Mouse (Mus musculus) large intestine, adult 2 months (tissue): ENCODE results near the gene Mindy1. TPM values are rescaled to one million over a fixed set of nuclear protein-coding genes. Genes with fewer than 3 reads are reported as not detected.
"Not testable (repeated sequence)": the region's sequence is repeated elsewhere in the genome, so short reads cannot be mapped to it uniquely, and the experiment has no call there.

Experiments used
- DNase-seq: peaks from one replicate; pipeline ENCODE4 v3.0.0-alpha.2; 2012; ENCODE audit warnings: low read depth, low spot score
- WGBS: fragments of 180-500 bp; shearing (Covaris S2); methylation state at CpG from one replicate; pipeline ENCODE4 v1.1.7; 2018; 5-methylcytosine and 5-hydroxymethylcytosine counted together
- polyA plus RNA-seq: library from polyadenylated mRNA; depleted of rRNA; stranded (reverse); fragments of >200 nt; gene quantifications from 2 replicates; pipeline ENCODE4 v1.2.3, GENCODE M21; 2012; rRNA removed

Mindy1 gene
- polyA plus RNA-seq, 1 experiment, result 71.9 TPM

DNA sequence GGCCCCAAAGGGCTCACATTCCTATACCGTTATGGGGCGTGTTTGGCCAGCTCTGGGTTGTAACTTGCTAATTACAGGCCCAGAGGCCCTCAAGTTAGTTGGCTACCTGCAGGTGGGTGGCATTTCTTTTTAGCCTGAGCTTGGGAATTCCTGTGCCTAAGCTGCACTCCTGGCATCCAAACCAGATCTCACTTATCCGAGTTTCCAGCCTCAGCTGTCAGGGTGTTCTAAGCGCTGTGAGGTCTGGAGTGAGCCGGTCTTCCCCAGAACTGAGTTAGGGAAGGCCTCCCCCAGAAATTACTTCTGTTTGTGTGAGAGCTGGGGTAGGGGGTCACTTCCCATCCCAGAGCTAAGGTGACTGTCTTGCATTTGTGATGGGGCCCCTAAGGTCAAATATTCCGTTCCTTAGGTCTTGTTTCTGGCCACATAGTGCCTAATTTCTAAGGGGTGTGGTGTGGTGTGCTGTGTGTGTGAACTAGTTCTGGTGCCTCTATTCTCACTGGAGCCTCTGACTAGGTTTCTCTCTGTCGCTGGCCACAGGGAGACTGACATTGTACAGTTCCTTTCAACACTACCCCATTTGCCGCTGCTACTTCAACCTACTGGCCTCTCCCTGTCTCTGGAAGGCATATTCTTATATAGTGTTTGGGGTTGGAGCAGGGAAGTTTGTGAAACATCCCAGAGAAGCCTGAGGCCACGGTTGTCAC is 34.9 kb downstream of the Mindy1 start:
- WGBS, result 19% methylated on average over 9 of the region's 9 CpGs
- no peak for DNase-seq

DNA sequence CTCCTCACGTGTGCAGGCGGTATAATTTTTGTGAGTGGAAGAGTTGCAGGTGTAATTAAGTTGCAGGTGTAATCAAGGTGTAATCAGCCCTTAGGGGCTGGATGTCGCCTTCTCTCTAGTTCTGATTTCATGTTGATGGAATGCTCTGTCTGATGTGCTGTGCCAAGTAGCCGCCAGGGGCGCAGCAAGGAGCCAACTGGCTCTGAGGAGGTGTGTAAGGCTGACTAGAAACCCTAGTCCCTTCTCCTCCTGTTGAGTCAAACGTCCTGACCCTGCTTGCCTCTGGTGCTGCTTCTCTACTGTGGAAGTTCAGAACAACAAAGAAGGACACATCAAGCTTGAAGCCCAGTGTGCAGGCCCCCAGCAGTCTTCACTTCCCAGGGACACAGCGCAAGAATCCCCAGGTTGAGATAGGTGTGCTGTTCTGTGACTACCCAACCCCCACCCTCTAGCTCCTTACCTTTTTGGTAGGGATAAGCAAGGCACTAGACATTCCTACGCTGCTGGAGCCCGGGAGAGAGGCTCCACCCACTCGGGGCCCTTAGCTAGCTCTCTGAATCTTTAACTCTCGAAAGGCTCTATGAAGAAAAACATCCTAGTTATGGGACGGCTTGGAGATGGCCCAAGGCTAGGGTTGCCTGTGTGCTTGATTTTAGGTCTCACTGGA is 36.4 kb downstream of the Mindy1 start:
- WGBS, result 21% methylated on average over 12 of the region's 12 CpGs
- no peak for DNase-seq

DNA sequence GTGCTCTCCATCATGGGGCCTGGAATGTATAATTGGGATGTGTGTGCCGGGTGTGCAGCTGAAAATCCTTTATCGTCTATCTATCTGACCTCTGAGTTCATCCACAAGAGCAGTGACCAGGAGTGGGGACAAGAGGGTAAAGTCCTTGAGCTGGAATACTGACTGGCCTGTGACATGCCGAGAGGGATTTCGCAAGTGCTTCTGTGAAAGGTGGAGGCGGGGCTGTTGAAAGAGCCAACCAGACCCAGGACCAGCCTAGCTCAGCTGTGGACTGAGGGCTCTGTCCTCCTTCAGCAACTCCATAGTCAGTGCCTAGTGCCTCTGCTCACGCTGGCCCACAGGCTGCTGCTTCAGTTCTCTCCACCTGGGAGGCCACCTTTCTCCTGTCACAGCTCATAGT is 37.4 kb downstream of the Mindy1 start:
- no peak for DNase-seq
- 22% methylated on average over 6 of the region's 6 CpGs for WGBS

DNA sequence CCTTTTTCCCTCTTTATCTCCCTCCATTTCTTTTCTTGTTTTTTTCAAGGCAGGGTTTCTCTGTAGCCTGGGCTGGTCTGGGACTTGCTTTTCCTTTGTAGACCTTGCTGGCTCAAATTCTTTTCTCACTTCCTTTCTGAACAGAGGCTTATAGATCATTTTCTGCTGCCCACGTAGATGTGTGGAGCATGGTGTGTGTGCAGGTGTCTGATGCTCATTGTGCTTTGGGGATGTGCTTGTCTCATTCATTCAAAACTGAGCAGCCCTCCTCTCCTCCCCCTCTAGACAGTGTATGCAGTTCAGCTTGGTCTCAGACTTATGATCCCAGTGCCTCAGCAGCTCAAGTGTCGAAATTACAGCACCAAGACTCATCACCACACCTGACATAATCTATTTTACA is 38.0 kb downstream of the Mindy1 start:
- 39% methylated on average over 2 of the region's 2 CpGs for WGBS
- no peak for DNase-seq

DNA sequence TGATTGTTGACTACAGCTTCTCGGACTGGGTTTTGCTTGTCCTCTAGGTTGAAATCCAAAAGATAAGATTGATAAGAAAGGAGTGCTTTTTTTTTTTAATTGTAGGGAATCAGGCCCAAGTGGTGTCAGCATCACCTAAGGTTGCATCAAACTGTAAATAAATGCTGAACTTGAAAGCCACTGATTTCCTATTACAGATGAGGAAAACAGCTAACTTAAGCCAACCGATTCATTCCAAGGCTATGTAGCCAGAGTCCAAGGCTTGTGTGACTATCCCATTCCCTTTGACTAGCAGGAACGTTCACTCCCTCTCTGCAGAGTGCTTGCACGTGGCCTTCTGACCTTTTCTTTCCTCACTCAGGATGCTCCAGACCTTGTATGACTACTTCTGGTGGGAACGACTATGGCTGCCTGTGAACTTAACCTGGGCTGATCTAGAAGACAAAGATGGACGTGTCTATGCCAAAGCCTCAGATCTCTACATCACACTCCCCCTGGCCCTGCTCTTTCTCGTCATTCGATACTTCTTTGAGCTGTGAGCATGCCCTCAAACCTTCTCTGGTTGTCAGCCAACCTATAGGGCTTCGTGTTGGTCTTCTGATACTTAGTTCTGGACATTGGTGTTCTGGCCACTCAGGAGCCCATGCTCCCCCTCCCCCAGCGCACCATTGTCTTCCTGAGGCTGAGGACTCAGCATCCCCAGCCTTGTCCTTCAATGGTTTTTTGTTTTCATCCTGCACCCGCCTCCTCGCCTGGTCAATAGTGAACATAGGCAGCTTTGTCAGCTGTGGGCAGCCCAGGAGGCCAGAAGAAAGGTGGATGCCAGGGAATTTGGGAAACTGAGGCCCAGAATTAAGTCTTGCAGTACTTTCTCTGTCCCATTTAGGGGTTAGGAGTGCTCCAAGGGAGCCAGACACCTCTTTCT is 38.8 kb downstream of the Mindy1 start:
- DNase-seq, result no peak
- WGBS, result 76% methylated on average over 12 of the region's 12 CpGs

DNA sequence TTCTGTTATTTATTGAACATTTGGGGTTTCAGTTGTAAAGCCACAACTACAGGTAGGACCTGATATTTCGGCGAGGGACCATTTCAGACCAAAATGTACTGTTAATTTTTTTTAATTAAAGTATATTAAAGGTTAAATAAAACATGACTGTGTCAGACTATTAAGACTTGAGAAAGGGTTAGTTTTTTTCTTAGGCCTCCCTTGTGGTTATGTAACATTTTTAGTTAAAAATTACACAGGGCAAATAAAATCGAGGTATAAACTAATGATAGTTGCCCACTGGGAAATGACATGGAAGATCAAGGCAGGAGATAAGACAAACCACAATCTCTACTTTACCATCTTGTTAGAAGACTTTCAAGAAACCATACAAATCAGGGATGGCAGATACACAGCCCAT is 42.3 kb downstream of the Mindy1 start:
- no peak for DNase-seq
- 66% methylated on average over 3 of the region's 3 CpGs for WGBS

DNA sequence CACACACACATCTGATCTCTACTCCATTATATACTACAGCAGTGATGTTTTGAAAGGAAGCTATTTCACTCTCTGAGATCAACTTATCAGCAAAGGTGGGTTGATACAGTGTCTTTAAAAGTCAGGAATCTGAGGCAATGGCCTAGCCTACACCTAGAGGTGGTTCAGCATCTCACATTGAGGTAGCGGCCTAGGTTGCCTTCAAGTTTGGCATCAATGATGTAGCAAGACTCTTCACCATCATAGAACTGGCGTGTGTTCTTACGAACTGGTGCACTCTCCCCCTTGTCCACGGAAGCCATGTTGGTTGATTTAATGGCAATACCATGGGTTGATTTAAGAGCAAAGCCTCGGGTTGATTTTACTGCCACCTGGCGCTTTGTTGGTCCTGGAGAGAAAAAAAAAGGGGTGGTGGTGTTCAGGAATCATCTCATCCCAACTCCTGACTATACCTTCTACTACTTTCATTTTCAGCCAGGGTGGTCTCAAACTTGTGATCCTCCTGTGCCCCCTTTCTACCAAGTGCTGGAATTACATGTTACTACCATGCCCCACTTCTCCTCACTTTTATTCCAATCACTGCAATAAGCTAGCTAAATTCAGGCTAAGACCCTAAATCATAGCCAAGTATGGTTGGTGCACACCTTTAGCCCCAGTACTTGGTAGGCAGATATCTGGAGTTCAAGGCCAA is 43.5 kb downstream of the Mindy1 start:
- 86% methylated on average over 6 of the region's 6 CpGs for WGBS

DNA sequence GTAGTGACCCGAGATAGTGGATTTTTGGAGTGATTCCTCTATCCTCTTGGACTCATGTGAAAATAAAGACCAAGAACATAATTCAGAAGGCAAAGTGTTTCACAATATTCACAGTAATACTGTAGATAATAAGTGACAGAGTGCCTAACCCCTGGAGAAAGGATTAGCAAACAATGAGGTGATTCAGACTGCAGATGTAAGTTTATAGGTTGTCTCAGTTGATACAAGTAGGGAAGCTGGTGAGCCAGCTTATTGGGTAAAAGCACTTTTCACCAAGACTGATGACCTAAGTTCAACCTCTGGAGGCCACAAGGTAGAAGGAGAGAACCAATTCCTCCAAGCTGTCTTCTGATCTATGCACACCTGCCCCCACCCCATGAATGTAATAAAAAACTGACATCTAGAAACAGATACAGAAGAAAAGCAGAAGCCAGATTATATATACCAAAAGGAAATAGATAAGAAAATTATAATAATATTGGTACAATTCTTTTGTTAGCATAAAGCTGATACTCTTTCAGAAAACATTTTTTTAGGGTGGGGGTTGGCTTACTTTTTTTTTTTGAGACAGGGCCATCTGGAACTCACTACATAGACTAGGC is 47.8 kb downstream of the Mindy1 start:
- DNase-seq, result no peak
- WGBS, result 59% methylated on average over 1 of the region's 1 CpGs

More for the DNA sequence above, 43.5 kb downstream of the Mindy1 start:
- no peak for DNase-seq

DNA sequence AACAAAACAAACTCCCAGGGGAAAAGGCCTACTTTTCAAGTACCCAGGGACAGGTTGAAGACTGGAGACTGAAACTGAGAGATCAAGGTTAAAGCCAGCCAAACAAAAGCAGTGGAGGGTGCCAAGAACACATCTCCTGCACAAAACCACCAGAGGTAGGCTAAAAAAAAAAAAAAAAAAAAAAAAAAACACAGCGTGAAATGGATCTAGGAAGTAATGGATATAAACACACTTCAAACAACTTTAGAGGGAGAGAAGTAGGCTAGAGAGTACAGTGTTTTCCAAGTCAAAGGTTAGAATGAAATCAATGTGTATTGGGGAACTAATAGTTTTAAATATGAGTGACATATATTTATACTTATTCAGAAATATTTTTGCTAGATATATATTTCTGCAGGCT is 50.4 kb downstream of the Mindy1 start:
- 18% methylated on average over 1 of the region's 1 CpGs for WGBS
- no peak for DNase-seq

DNA sequence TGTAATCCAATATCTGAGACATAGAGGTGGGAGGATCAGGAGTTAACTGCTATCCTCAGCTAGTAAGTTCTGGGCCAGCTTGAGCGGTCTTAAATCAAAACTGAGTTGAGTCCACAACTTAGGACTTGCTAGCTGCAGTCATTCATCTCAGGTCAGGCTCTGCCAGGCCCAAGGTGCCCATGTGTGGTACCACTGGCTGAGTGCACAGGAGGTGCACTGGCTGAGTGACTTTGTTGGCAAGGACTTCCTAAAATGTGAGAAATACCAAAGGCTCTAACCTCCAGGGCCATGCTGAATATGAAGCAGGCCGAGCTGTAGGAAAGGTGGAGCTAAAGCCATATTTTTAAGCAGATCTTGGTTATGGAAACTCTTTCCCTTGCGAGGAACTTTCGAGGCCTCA is 56.2 kb downstream of the Mindy1 start:
- no peak for DNase-seq

DNA sequence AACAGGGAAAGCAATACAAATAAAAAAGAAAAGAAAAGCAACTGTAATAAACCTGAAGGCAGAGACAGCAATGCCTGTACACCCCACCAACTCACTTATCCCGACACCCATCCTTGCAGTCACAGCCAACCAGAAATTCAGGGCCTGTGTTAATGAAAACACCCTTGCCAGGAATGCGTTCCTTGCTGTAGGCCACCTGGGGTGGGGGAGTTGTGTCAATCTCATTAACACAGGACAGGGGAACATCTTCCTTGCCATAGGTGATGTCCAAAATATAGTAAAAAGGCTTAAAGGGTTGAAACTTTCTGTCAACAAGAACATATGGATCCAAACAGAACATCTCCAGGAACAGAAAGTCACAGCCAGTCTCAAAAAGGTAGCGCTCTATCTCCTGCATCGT is 57.1 kb downstream of the Mindy1 start:
- WGBS, result 95% methylated on average over 4 of the region's 4 CpGs

More for the DNA sequence above, 56.2 kb downstream of the Mindy1 start:
- 96% methylated on average over 4 of the region's 4 CpGs for WGBS

DNA sequence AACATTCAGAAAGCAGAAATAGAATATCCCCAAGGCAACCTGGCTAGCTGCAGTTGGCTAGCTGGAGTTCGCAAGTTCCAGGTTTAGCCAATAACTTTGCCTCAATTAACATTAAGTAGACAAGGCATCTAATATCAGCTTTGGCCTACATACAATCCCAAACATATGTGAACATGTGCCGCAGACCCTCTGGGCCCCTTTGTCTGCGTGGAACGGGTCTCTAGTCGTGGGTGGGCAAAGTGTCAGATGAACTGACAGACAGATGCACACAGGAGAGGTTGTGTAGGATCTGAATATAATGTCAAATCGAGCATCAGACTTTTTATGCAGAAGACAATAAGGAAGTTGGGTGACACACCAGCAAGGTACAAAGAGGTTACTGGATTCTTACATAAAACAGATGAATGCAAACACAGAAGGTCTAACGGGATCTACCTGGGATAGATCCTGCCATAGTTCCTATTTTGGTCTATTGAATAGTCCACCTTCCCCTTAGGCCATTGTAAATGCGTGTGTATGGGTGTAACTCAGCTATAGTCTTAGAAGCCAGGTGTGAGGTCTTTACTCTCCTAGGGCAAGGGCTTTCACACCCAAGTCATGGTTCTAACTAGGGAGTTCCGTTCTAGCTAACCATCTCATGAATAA is 62.3 kb downstream of the Mindy1 start:
- not testable (repeated sequence) for DNase-seq
- 84% methylated on average over 9 of the region's 9 CpGs for WGBS

More for the DNA sequence above, 57.1 kb downstream of the Mindy1 start:
- DNase-seq, result no peak

Other genes starting within 250 kb of the Mindy1 start
- gene Psmd4, start 238.7 kb upstream of the Mindy1 start, polyA plus RNA-seq, result 138 and 153 TPM in 2 replicates
- 12.1 and 15.6 TPM in 2 replicates for gene Pip5k1a, start 174.4 kb upstream of the Mindy1 start, polyA plus RNA-seq
- gene Vps72, start 170.3 kb upstream of the Mindy1 start, polyA plus RNA-seq, result 38.7 and 48.3 TPM in 2 replicates
- gene Tmod4, start 156.9 kb upstream of the Mindy1 start, polyA plus RNA-seq, result 0.71 and 0.73 TPM in 2 replicates
- gene Scnm1, start 147.3 kb upstream of the Mindy1 start, polyA plus RNA-seq, result 45.6 and 51.2 TPM in 2 replicates
- gene Lysmd1, start 147.3 kb upstream of the Mindy1 start, polyA plus RNA-seq, result 7.6 and 7.7 TPM in 2 replicates
- 30.8 and 46.2 TPM in 2 replicates for gene Tnfaip8l2, start 139.0 kb upstream of the Mindy1 start, polyA plus RNA-seq
- gene Sema6c, start 120.9 kb upstream of the Mindy1 start, polyA plus RNA-seq, result 1.4 and 2.6 TPM in 2 replicates
- gene Gabpb2, start 63.4 kb upstream of the Mindy1 start, polyA plus RNA-seq, result 9.2 and 16.1 TPM in 2 replicates
- 67.2 and 80.0 TPM in 2 replicates for gene Cdc42se1, start 52.6 kb upstream of the Mindy1 start, polyA plus RNA-seq
- gene Mllt11, start 49.2 kb upstream of the Mindy1 start, polyA plus RNA-seq, result 18.9 and 21.6 TPM in 2 replicates
- gene Gm128, start 39.7 kb upstream of the Mindy1 start, polyA plus RNA-seq, result 0.05 TPM in 2 replicates
- gene Bnipl, start 30.2 kb upstream of the Mindy1 start, polyA plus RNA-seq, result 0.24 and 0.36 TPM in 2 replicates
- gene Prune1, start 731 bp downstream of the Mindy1 start, polyA plus RNA-seq, result 15.7 and 18.8 TPM in 2 replicates
- 0.84 and 1.1 TPM in 2 replicates for gene Anxa9, start 25.8 kb downstream of the Mindy1 start, polyA plus RNA-seq
- 76.3 and 101 TPM in 2 replicates for gene Cers2, start 33.4 kb downstream of the Mindy1 start, polyA plus RNA-seq
- 9.8 and 13.4 TPM in 2 replicates for gene Setdb1, start 75.9 kb downstream of the Mindy1 start, polyA plus RNA-seq
- not detected in 2 replicates for gene 4930558C23Rik, start 121.5 kb downstream of the Mindy1 start, polyA plus RNA-seq
- gene Arnt, start 153.0 kb downstream of the Mindy1 start, polyA plus RNA-seq, result 15.8 and 23.9 TPM in 2 replicates
- gene Ctsk, start 217.9 kb downstream of the Mindy1 start, polyA plus RNA-seq, result 2.7 and 3.3 TPM in 2 replicates
- 68.2 and 83.0 TPM in 2 replicates for gene Ctss, start 245.4 kb downstream of the Mindy1 start, polyA plus RNA-seq